Mouse (Mus musculus) testis, adult 2 months (tissue): ENCODE measurements around the gene Rps6kc1.

ENCODE experiments used
- CTCF ChIP-seq: fragments of 200-500 bp; IDR thresholded peaks from 2 replicates; pipeline ENCODE4 v1.5.1; 2012; ENCODE audit warnings: low read depth, mild to moderate bottlenecking, inconsistent platforms, low read length, moderate library complexity; ENCODE audit not compliant: control insufficient read depth, insufficient read depth, insufficient replicate concordance
- POLR2A ChIP-seq: fragments of 200-500 bp; IDR thresholded peaks from 2 replicates; pipeline ENCODE4 v1.6.1; 2012; ENCODE audit warnings: low read depth, mild to moderate bottlenecking, inconsistent platforms, low read length, moderate library complexity; ENCODE audit not compliant: control insufficient read depth

GRCm38 (mm10) chr1:190727385-190727784 lies 184.2 kb downstream of the Rps6kc1 start:
- no peak for TF ChIP-seq POLR2A
- TF ChIP-seq CTCF: no peak
